Mouse (Mus musculus) stomach, postnatal 0 days (tissue): Measurements from ENCODE around the gene AW822073. TPM values are rescaled to one million over a fixed set of nuclear protein-coding genes. Genes with fewer than 3 reads are reported as not detected.
A peak's percentile ranks its signal among the peaks of the same experiment; 100 is the strongest.

ENCODE experiments used
- ATAC-seq: fragments of 200-750 bp; cut with Nextera tagmentation; 2 replicates; pipeline ENCODE4 v1.8.0; 2017; ENCODE audit not compliant: low FRiP score, low TSS enrichment
- DNase-seq: peaks from one replicate; pipeline ENCODE4 v3.0.0-alpha.2; 2016; ENCODE audit warnings: low spot score
- H3K27ac ChIP-seq: fragments of 300-500 bp; sonication (generic); replicated peaks from 2 replicates; pipeline ENCODE4 v1.5.1; 2014; ENCODE audit warnings: mild to moderate bottlenecking, control low read depth
- H3K27me3 ChIP-seq: fragments of 300-500 bp; sonication (generic); 2 replicates; pipeline ENCODE4 v1.6.1; 2014; ENCODE audit warnings: low read length; ENCODE audit not compliant: control insufficient read depth, insufficient read depth
- H3K36me3 ChIP-seq: fragments of 300-500 bp; sonication (generic); 2 replicates; pipeline ENCODE4 v1.6.1; 2014; ENCODE audit warnings: low read length, mixed read lengths; ENCODE audit not compliant: control insufficient read depth, insufficient read depth
- H3K4me1 ChIP-seq: fragments of 300-500 bp; sonication (generic); replicated peaks from 2 replicates; pipeline ENCODE4 v1.6.1; 2014; ENCODE audit warnings: antibody characterized with exemption; ENCODE audit not compliant: control insufficient read depth, insufficient read depth
- H3K4me2 ChIP-seq: fragments of 300-500 bp; sonication (generic); replicated peaks from 2 replicates; pipeline ENCODE4 v1.6.1; 2014; ENCODE audit warnings: low read depth, mild to moderate bottlenecking, control low read depth, moderate library complexity
- H3K4me3 ChIP-seq: fragments of 300-500 bp; sonication (generic); 2 replicates; pipeline ENCODE4 v1.5.1; 2014; ENCODE audit warnings: low read depth, low read length, control low read depth
- H3K9ac ChIP-seq: fragments of 300-500 bp; sonication (generic); 2 replicates; pipeline ENCODE4 v1.6.1; 2014; ENCODE audit warnings: mild to moderate bottlenecking, low read length, control low read depth, mixed read lengths
- H3K9me3 ChIP-seq: fragments of 300-500 bp; sonication (generic); 2 replicates; pipeline ENCODE4 v1.6.1; 2016; ENCODE audit warnings: low read length; ENCODE audit not compliant: control insufficient read depth
- CTCF ChIP-seq: IDR thresholded peaks from 2 replicates; pipeline ENCODE4 v1.5.1; 2016; ENCODE audit warnings: antibody characterized with exemption, low read depth, mild to moderate bottlenecking, moderate library complexity
- EP300 ChIP-seq: optimal IDR thresholded peaks from 2 replicates; pipeline ENCODE3; 2016; ENCODE audit warnings: antibody characterized with exemption
- WGBS: fragments of 180-500 bp; shearing (Covaris S2); extraction: QIAGEN DNeasy Blood & Tissue Kit; methylation state at CpG from one replicate; pipeline ENCODE4 v1.1.7; 2014; 5-methylcytosine and 5-hydroxymethylcytosine counted together
- polyA plus RNA-seq: library from polyadenylated mRNA; unstranded; fragments of >200 nt; fragmentation: Nextera tagmentation; extraction: Ambion mirVana; gene quantifications from 2 replicates; pipeline ENCODE4 v1.2.1, GENCODE M21; 2015

Gene AW822073
- polyA plus RNA-seq, 1 experiment from 2014 or later: not detected

GRCm38 (mm10) chr10:58211213-58211612 is 13.5 kb downstream of the AW822073 start:
- H3K4me2 ChIP-seq: no peak overlapping the region
- no peaks in the 10 kb centered on the region for H3K36me3 ChIP-seq
- H3K4me1 ChIP-seq: no peaks in the 10 kb centered on the region
- TF ChIP-seq CTCF: no peak
- no peak for TF ChIP-seq EP300
- H3K9ac ChIP-seq: no peak overlapping the region
- DNase-seq: no peak
- 93% methylated on average over 2 of the region's 2 CpGs for WGBS
- H3K27me3 ChIP-seq: no peaks in the 10 kb centered on the region
- H3K4me3 ChIP-seq: no peak overlapping the region
- H3K27ac ChIP-seq: no peak overlapping the region
- no peak for ATAC-seq
- no peaks in the 10 kb centered on the region for H3K9me3 ChIP-seq

GRCm38 (mm10) chr10:58210514-58210913 is 14.2 kb downstream of the AW822073 start:
- DNase-seq: no peak
- H3K27ac ChIP-seq: no peak overlapping the region
- no peaks in the 10 kb centered on the region for H3K27me3 ChIP-seq
- H3K9ac ChIP-seq: no peak overlapping the region
- H3K4me2 ChIP-seq: no peak overlapping the region
- no peaks in the 10 kb centered on the region for H3K36me3 ChIP-seq
- TF ChIP-seq CTCF (no peak), EP300 (no peak)
- H3K4me1 ChIP-seq: no peaks in the 10 kb centered on the region
- 53% methylated on average over 1 of the region's 1 CpGs for WGBS
- H3K9me3 ChIP-seq: no peaks in the 10 kb centered on the region
- H3K4me3 ChIP-seq: no peak overlapping the region
- ATAC-seq: no peak

- no peak overlapping the region for H3K4me2 ChIP-seq
- TF ChIP-seq CTCF: no peak
- no peak for TF ChIP-seq EP300
- ATAC-seq: no peak
- H3K27ac ChIP-seq: no peak overlapping the region
- no peaks in the 10 kb centered on the region for H3K27me3 ChIP-seq
- no peak overlapping the region for H3K9ac ChIP-seq
- H3K9me3 ChIP-seq: no peaks in the 10 kb centered on the region
- DNase-seq: no peak
- H3K36me3 ChIP-seq: no peaks in the 10 kb centered on the region
- no peak overlapping the region for H3K4me3 ChIP-seq
- H3K4me1 ChIP-seq: no peaks in the 10 kb centered on the region
- 62% methylated on average over 2 of the region's 2 CpGs for WGBS
These were observed 14.8 kb downstream of the AW822073 start for GRCm38 (mm10) chr10:58209710-58210467.

GRCm38 (mm10) chr10:58206639-58207404 is 17.9 kb downstream of the AW822073 start:
- no peak for DNase-seq
- no peaks in the 10 kb centered on the region for H3K36me3 ChIP-seq
- ATAC-seq: no peak
- H3K9me3 ChIP-seq: no peaks in the 10 kb centered on the region
- no peak overlapping the region for H3K4me3 ChIP-seq
- no peak for TF ChIP-seq EP300
- TF ChIP-seq CTCF: no peak
- no peaks in the 10 kb centered on the region for H3K4me1 ChIP-seq
- no peak overlapping the region for H3K4me2 ChIP-seq
- H3K9ac ChIP-seq: no peak overlapping the region
- WGBS: 83% methylated on average over 4 of the region's 4 CpGs
- no peaks in the 10 kb centered on the region for H3K27me3 ChIP-seq
- H3K27ac ChIP-seq: no peak overlapping the region

GRCm38 (mm10) chr10:58205986-58206385 is 18.7 kb downstream of the AW822073 start:
- Histone ChIP-seq H3K4me2 (no peak overlapping the region), H3K9ac (no peak overlapping the region), H3K4me1 (no peaks in the 10 kb centered on the region), H3K36me3 (no peaks in the 10 kb centered on the region), H3K9me3 (no peaks in the 10 kb centered on the region), H3K27me3 (no peaks in the 10 kb centered on the region), H3K27ac (no peak overlapping the region), H3K4me3 (no peak overlapping the region)
- DNase-seq: no peak
- ATAC-seq: peak; percentile 53; the same call in 1 of the 2 replicates
- 42% methylated on average over 1 of the region's 1 CpGs for WGBS
- no peak for TF ChIP-seq EP300
- TF ChIP-seq CTCF: no peak

Other genes starting within 250 kb of the AW822073 start
- 0.67 TPM in 1 of 2 replicates, not detected in the other for gene Duxf3, start 7.7 kb upstream of the AW822073 start, polyA plus RNA-seq
- gene Gm4981, start 11.8 kb upstream of the AW822073 start, polyA plus RNA-seq: not detected in 2 replicates
- 49.7 and 65.7 TPM in 2 replicates for gene Gcc2, start 30.6 kb upstream of the AW822073 start, polyA plus RNA-seq
- 101 and 111 TPM in 2 replicates for gene Lims1, start 98.5 kb upstream of the AW822073 start, polyA plus RNA-seq
- gene Ranbp2, start 222.0 kb upstream of the AW822073 start, polyA plus RNA-seq: 8.9 and 9.0 TPM in 2 replicates